Mouse (Mus musculus) adrenal gland (tissue): ENCODE measurements around the gene Rbm20.

ENCODE experiments used
- intact Hi-C: fragments of 180-260 bp; cut with DNase I; formaldehyde crosslinking; loops from one replicate; pipeline ENCODE4 v1.15.1; 2025

The Rbm20 gene

DNA sequence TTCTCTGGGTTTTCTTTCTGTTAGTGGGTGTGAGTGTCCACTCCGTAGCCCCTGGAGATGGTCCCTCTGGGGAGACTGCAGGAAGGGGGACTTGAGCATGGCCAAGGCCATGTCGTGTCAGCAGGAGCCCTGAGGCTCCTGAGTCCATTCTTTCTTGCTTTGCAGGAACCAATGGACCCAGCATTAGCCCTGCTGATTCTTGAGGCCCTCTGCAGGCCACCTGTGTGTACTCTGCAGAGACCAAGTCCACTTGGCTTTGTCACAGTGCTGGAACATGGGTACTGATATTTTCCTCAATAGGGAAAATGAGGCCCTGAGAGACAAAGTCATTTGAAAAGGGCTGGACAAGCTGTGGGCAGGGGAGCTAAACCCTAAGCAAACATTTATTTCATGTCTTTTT lies 193.5 kb downstream of the Rbm20 start:
- intact Hi-C loops: no loop called here

DNA sequence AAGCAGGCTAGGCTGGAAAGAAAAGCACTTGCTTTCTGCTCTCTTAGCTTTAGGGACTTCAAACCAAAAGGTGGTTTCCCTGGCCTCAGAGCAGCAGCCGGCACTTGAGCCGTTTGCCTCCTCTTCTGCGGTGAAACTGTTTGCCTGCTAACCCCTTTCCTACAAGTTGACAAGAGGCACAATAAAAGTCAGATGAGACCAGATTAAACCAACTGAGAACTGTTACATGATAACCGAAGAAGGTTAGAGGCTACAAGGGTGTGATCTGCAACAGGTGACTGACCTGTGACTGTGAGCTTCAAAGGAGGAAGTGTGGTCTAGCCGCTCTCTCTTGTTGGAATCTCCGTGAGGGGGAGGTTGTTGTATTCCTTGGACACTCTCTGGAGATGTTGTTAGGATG lies 194.4 kb downstream of the Rbm20 start:
- intact Hi-C loops: no loop called here

DNA sequence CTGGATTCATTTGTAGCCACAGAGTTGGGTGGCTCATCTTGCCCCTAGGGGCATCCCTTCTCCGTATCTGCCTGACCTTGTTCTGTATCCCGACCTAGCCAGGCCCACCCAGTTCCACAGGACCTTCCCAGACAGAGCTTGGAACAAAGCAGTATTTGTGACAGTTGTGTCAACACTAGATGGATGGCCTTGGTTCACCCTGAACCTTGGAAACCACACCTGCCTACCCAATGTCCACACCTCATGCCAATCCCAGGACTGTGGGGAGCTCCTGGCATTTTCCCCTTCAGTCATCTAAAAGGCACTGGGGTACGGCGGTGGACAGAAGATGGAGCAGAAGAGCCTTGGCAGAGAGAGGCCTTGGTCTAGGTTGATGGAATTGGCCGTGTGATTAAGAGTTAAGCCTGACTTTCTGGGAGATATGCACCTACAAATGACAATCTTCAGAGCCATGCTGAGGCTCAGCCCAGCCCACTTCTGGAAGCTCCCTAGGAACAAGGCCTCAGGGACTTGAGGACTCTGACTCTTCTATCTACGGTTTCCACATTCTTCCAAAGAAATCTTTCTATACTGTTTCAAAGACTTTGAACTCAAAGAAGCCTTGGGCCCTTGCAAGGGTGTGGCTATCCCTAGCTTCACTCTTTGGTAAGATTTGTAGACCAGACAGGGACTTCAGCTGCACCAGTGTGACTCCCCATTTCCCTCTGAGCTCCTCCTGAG lies 196.0 kb downstream of the Rbm20 start:
- intact Hi-C loops: no loop called here

DNA sequence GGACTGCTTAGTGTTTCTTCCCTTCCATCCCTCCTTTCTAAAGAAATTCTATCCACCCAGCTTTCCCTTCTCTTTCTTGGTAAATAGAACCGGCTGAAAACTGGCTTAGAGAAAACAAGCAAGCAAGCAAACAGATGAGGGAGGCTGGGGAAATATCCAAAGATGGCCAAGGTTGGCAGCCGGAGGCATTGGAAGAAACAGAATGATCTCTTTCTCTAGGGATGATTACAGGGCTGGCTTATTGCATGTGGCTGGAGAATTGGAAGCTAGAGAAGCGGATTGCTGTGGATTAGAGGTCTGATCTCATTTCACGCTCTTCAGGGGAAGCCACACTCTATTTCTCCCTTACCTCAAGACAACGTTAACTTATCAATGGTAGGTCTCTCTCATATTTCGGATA lies 198.1 kb downstream of the Rbm20 start:
- intact Hi-C loops: no loop called here

DNA sequence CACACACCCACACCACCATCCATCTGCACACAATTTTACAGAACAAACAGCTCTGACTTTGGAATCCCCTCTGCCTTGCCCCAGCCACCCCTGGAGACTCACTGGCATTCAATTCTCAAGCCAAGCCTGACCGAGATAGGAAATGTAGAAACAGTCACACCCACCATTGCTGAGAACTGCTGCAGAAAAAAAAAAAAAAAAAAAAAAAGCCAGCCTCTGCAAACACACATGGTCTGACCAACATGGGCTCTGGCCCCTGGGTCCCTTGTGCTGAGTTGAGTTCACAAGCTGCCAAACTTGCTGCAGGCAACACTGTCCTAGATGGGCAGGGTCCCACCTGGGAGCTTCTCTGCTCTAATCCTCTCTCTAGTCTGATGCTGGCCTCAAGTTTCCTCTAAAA lies 200.7 kb downstream of the Rbm20 start:
- intact Hi-C loops: no loop called here

DNA sequence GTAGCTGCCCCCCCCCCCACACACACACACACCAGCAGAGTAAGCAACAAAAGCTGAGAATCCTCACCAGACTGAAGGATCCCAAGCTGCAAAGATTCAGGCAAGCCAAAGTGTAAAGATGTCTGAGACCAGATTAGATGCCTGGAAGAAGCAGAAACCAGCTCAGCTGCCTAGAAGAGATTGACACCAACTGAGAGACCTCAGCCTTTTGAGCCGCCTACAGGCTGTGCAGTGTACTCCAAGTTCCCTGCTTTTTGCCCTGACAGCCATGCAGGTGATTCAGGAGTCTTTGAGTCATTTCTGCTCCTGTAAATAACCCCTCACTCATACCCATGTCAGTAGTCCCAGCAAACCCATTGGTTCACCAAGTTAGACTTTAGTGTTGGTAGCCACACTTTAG lies 203.4 kb downstream of the Rbm20 start:
- intact Hi-C loops: no loop called here

DNA sequence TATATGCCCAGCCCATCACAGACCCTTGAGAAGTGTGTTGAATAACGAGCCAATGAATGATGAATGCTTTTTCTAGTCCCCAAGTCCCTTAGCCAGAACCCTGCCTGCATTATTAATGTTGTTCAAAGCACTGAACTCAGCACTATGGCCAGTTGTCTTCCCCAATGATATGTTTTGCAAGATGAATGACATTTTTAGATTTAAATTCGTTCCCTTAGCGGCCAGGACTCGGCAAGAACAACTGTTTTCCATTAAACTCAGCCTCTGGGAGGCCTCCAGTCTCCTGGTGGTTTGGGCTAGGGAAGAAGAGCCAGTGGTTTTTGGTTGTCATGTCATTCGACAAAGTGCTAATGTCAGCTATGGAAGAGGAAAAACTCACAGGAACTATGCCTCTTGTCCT lies 204.7 kb downstream of the Rbm20 start:
- intact Hi-C loops: no loop called here

DNA sequence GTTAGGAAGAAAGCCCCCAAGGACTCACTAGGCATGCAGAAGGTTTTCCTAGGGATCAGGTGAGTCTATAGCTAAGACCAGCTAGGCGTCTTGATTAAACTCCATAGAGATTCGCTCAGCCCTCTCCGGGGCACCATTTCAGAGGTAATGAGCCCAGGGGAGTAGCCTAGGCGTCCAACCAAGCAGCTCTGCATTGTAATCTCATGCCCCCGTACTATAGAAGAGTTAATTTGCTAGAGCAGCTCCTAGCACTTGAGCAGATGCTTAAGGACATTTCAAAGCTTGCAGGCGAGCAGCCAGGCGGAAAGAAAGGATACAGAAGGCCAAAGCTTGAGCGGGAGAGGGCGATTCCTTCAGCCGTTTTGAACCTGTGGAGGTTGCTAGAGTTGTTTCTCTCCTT lies 208.3 kb downstream of the Rbm20 start:
- intact Hi-C loops: no loop called here

DNA sequence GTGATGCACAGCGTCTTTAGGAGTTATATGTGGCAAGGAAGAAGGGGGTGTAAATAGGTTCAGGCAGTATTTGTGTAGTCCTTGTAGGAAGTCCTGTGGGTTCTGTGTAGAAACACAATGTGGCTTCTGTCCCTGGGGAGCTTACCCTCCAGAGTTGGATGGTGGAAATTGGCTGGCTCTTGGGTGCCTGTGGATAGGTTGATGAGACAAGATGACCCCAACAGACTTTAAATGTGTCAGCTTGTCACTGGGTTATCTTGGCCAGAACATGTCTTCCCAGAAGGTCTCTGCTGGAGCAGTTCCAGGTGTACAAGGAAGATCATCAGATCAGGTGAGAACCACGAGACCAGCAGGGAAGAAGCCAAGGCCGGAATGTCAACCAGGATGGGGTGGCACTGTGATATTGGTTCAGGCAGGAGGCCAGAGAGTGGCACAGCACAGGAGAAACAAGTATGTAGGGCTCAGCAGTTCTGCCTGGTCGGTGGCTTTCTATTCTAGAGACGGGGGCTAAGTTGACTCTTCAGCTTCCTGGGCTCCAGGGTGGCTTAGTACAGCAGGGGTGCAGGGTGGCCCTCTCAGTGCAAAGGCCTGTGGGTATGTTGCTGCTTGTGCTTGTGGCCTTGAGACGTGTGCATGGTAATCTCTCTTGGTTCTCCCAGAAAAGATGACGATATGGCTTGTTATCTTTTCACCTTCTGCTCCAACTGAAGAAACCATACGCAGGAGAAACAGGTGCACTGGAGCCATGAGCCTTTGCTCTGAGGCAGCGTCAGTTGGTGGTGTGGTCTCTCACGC lies 209.7 kb downstream of the Rbm20 start:
- intact Hi-C loops: no loop called here

DNA sequence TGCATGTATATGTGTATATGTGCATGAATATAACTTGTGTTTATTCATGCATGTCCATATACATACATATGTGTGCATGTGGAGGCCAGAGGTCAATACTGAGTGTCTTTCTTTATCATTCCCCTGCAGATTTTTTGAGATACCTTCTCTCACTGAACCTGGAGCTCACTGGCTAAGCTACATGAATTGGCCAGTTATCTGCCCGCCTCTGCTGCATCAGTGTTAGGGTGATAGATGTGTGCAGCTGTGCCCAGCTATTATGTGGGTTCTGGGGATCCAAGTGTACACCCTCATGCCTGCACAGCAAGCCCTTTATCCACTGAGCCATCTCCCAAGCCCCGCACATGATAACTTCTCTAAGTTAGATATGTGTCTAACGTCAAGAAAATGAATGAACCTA lies 210.7 kb downstream of the Rbm20 start:
- intact Hi-C loops: no loop called here

DNA sequence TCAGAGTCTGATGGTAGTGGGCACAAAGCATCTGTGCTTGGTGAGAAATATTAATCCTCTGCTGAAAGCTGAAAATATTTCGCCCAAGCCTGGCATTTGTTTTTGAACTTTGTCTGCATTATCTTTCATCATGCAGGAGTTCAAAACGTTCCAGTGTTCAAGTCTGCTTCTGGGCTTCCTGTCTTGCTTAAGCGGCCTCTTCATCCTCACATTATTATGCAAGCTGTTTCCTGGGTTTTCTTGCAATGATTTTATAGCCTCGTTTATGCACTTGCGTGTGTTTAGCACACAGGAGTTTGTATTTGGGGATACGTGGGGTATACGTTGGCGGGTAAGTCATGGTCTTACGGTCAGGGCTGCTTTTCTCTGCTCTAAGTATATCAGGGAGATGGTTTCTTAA lies 211.2 kb downstream of the Rbm20 start:
- intact Hi-C loops: no loop called here

DNA sequence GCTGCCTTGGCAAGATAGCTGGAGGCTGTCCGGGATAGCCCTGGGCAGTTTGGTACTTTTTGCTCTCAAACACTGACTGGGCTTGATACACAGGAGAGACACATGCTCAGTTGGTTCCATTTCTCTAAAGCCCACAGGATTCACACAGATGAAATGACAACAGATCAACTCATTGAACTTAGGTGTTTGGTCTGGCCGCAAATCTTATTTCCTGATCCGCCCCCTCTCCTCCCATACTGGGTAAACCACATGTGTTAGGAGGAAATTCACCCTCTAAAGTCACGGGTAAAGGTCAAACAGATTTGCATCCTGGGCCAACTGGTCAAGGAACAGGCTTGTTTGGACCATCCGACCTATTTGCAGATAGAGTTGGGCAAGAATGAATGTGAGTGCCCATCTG lies 212.4 kb downstream of the Rbm20 start:
- intact Hi-C loops: no loop called here

DNA sequence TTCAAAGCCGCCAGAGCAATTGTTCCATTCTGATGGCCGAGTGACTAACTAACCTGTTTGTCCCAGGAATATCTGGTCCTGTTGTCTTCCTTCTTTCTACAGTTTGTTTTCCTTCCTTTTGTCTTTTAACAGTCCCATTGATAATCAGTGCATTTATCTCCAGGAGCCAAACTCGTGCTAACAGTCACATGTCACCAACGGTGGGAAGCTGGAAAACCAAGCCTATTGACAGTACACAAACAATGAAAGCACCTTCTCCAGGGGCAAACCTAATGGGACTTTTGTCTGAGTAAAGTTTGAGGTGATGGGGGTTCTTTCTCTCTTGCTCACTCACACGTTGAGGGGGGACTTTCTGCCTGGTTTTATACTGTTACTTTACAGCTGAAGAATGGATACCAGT lies 213.2 kb downstream of the Rbm20 start:
- intact Hi-C loops: no loop called here

DNA sequence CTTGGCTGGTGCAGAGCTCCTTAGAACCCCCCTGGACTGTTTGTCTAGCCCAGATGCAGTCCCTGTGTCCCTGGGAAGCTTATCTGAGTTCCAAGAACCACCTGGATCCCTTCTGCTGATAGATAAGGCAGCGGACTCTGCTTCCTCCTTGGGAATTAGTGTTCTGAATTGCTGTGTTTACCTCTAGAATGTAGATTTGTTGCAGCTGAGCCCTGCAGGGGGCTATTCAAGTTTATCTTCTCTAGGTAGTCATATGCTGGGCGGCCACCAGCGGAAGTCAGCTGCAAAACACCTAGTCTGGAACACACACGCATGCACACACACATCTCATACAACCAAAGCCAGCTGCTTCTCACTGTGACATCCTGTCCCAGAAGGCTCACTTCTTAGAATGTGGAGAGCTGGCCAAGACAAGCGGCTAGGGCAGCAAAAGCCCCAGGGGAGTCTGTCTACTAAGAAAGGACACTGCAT lies 213.7 kb downstream of the Rbm20 start:
- intact Hi-C loops: no loop called here

DNA sequence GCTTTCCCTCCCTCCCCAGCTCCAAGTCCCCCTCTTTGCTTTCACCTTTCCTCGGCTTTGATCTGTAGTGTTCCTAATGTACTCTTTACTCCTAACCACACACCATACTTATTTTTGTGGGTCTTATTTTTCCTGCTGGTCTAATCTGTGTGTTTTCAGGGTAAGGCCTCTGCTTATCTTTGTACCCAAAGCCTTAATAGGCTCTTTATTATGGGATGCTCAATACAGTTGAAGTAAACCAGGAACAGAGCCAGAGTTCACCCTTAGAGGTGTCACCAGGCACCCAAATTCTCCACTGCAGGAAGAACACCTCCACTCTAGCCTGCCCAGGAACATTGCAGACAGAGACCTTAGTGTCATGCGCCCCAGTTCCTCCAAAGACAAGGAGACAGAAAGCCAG lies 214.5 kb downstream of the Rbm20 start:
- intact Hi-C loops: no loop called here

DNA sequence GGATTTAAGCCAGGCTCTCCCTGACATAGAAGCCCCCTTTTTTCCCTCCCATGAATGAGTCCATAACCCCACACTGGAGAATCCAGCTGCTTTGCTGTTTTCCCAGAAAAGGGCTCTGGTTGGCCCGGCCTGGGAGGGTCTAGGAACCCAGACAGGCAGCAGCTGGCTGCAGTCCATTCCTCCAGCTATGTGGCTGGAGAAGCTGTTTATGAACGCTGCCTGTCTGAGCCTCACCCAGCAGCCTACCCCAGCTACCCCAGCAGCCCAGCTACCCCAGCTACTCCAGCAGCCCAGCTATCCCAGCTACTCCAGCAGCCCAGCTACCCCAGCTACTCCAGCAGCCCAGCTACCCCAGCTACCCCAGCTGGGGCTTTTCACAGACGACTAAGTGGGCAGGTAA lies 215.0 kb downstream of the Rbm20 start, which contains the start of gene Pdcd4:
TSS of gene Pdcd4 (plus strand) at position 171 of the 400 bp plus-strand sequence.
- intact Hi-C loops: no loop called here

DNA sequence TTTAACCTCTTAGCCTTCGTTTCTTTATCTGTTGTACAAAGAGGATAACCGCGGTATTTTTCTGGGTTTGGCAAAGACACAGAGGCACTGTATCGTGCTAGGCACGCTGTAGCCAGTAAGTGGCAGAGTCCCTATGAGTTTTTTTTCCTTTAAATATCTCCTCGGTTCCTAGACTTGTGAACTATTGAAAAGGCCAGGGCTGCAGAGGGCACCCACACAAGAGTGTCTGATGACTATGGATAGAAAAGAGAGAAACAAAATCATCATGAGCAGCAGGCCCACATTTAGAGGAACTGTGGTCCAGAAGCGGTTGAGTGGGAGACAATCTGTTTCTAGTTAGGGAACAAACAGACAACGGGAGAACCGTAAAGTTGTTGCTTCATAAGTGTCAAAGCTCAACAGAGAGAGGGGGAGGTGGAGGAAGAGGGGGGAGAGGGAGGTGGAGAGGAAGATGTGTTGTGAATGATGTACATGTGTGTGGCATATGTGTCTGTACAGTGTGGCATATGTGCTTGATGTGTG lies 215.8 kb downstream of the Rbm20 start:
- intact Hi-C loops: no loop called here

DNA sequence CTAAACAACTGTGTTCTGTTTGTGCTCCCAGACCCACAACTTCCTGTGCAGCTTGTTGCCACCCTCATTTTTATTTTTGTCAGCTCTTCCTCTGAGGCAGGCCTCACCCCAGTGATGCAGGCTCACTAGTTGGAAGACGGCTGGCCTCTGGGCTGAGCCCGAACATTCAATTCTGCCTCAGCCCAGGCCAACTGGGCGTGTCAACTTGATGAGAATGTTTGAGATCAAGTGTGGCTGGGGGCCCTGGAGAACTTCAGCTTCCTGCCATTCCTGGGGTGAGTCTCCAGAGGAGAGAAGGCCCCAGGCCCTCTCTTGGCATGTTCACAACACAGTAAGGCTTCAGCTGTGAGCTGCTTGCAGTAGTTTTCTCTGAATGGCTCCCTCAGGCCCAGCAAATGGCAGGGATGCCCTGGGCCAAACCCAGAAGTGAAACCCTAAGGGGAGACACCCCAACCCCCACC lies 216.6 kb downstream of the Rbm20 start:
- intact Hi-C loops: no loop called here

DNA sequence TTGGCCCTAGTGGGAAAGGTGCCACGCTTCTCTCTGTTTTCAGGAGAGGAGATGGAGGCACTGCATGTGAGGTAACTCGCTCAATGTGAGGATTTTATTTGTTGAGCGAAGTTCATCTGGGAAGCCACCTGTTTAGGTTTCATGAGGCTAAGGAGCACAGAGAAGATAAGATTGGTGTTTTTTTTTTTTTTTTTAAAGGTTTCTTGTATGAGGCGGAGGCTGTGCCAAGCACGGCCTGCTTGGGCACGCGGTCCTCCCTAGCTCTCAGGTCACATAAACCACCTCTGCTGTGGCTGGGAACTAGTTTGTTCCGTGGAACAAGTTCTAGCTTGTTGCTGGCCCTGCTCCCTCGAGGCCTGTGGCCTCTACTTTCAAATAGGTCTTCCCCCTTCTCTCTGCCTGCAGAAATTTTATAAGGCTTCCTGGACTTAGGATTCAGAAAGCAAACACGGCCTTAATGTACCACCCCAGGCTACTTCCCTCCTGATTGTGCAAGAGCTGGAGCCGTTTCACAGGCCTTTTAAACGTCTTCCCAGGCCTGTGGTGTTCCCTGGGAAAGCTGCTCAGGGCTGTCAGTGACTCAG lies 217.5 kb downstream of the Rbm20 start:
- intact Hi-C loops: no loop called here

DNA sequence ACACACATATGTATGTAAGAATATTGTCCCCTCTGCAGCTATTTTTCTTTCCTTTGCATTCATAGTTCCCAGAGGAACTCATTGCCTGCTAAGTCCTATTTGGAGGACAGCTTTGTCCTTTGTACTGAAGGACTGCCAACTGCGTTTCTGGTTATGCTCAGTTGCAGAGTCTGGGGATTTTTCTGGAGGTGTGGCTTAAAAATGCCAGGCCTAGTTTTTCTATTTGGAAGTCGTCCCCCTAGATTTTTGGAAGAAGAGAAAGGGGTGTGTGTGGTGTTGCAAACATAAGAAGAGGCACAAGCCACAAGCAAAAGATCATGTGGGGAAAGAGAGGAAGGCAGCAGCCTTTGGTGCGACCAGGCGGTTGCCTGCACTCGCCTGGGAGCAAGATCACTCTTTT lies 220.9 kb downstream of the Rbm20 start:
- intact Hi-C loops: no loop called here

DNA sequence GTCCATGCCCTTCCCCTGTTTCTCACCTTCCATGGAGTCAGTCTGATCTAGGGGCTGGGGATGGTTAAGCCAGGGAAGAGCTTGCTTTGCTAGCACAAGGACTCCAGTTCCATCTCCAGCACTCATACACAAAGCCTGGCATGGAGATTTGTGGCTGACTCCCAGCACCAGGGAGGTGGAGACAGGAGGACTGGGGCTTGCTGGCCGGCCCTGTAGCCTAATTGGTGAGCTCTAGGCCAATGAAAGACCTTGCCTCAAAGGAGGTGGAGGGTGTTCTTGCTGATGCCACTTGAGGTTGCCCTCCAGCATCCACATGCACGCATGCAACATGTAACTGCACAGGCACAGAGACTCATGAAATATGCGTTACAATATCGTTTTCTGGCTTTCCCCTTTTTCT lies 221.4 kb downstream of the Rbm20 start:
- intact Hi-C loops: no loop called here
